Mouse (Mus musculus) kidney, postnatal 36 days (tissue): ENCODE measurements around the gene 4930563M21Rik.
"Not testable (repeated sequence)": the region's sequence is repeated elsewhere in the genome, so short reads cannot be mapped to it uniquely, and the experiment has no call there.

Experiments
- DNase-seq, 2 experiments: peaks; one replicate each; pipeline ENCODE4 v3.0.0; 2021 to 2022; ENCODE audit warnings: mixed read lengths in 2 of 2

4930563M21Rik gene

GRCm38 (mm10) chr9:56010450-56010849 is at the start of gene 4930563M21Rik:
Gene 4930563M21Rik (minus strand): TSS chr9:56010550.
- no peak for DNase-seq

GRCm38 (mm10) chr9:56056147-56056546 is 45.8 kb upstream of the 4930563M21Rik start:
- DNase-seq = no peak

GRCm38 (mm10) chr9:56053796-56054195 is 43.4 kb upstream of the 4930563M21Rik start:
- peak; percentile 11 to 76 for DNase-seq

- no peak for DNase-seq
Measured at GRCm38 (mm10) chr9:56042181-56042621, 31.9 kb upstream of the 4930563M21Rik start.

- peak; percentile 95 to 96 for DNase-seq
Measured at GRCm38 (mm10) chr9:56041372-56042180, 31.2 kb upstream of the 4930563M21Rik start, which contains the start of gene Rcn2. Gene Rcn2 (plus strand): TSS chr9:56041845.

- DNase-seq = no peak
Measured at GRCm38 (mm10) chr9:56032219-56032618, 21.9 kb upstream of the 4930563M21Rik start.

- no peak for DNase-seq
Measured at GRCm38 (mm10) chr9:56027292-56027691, 16.9 kb upstream of the 4930563M21Rik start.

GRCm38 (mm10) chr9:56024772-56025171 is 14.4 kb upstream of the 4930563M21Rik start:
- DNase-seq = peak; percentile 4 to 6

- not testable (repeated sequence) for DNase-seq
Measured at GRCm38 (mm10) chr9:56004679-56005078, 5.7 kb downstream of the 4930563M21Rik start.

- DNase-seq = peak; percentile 19 to 70
Measured at GRCm38 (mm10) chr9:55946819-55947218, 63.5 kb downstream of the 4930563M21Rik start.

- no peak for DNase-seq
Measured at GRCm38 (mm10) chr9:55941356-55941755, 69.0 kb downstream of the 4930563M21Rik start.

GRCm38 (mm10) chr9:55938618-55938985 is 71.7 kb downstream of the 4930563M21Rik start:
- no peak for DNase-seq

GRCm38 (mm10) chr9:55937664-55938617 is 72.4 kb downstream of the 4930563M21Rik start, which contains the start of gene Scaper:
Gene Scaper (minus strand): TSS chr9:55938119.
- peak; percentile 93 to 96 for DNase-seq

- DNase-seq = peak in 1 of 2 experiments; percentile 12
Measured at GRCm38 (mm10) chr9:55937224-55937663, 73.1 kb downstream of the 4930563M21Rik start.

GRCm38 (mm10) chr9:55932482-55932881 is 77.9 kb downstream of the 4930563M21Rik start:
- no peak for DNase-seq

GRCm38 (mm10) chr9:55918579-55918978 is 91.8 kb downstream of the 4930563M21Rik start:
- peak in 1 of 2 experiments; percentile 4 for DNase-seq

- DNase-seq = no peak
Measured at GRCm38 (mm10) chr9:55916751-55917150, 93.6 kb downstream of the 4930563M21Rik start.
